Mouse (Mus musculus): Measurements from ENCODE around the gene Gpr84. TPM values are rescaled to one million over a fixed set of nuclear protein-coding genes. Genes with fewer than 3 reads are reported as not detected.

Gene Gpr84
- polyA plus RNA-seq, 1 experiment = 2.3 TPM

GRCm38 (mm10) chr15:103294649-103295048 lies 15.8 kb downstream of the Gpr84 start:
- no peak overlapping the region for H3K27ac ChIP-seq (ENCODE audit: control insufficient read depth, insufficient read depth, low read depth, low read length, poor library complexity)
- no peaks in the 10 kb centered on the region for H3K4me1 ChIP-seq (ENCODE audit: control insufficient read depth, insufficient read depth, low read length)
- H3K4me3 ChIP-seq (replicated peaks; ENCODE audit: control insufficient read depth, low read depth, low read length) = no peak overlapping the region
- TF ChIP-seq CTCF (IDR thresholded peaks at IDR 0.05; ENCODE audit: control insufficient read depth, insufficient read depth, low read length) (no peak), POLR2A (IDR thresholded peaks at IDR 0.05; ENCODE audit: borderline replicate concordance, control insufficient read depth, low read depth, low read length) (no peak)
- WGBS = 67% methylated on average over 2 of the region's 2 CpGs

GRCm38 (mm10) chr15:103293375-103293774 lies 17.0 kb downstream of the Gpr84 start:
- no peak overlapping the region for H3K27ac ChIP-seq (ENCODE audit: control insufficient read depth, insufficient read depth, low read depth, low read length, poor library complexity)
- WGBS = 92% methylated on average over 2 of the region's 2 CpGs
- H3K4me3 ChIP-seq (replicated peaks; ENCODE audit: control insufficient read depth, low read depth, low read length) = no peak overlapping the region
- no peaks in the 10 kb centered on the region for H3K4me1 ChIP-seq (ENCODE audit: control insufficient read depth, insufficient read depth, low read length)
- no peak for TF ChIP-seq POLR2A (IDR thresholded peaks at IDR 0.05; ENCODE audit: borderline replicate concordance, control insufficient read depth, low read depth, low read length)
- TF ChIP-seq CTCF (IDR thresholded peaks at IDR 0.05; ENCODE audit: control insufficient read depth, insufficient read depth, low read length) = no peak

GRCm38 (mm10) chr15:103292673-103293345 lies 17.6 kb downstream of the Gpr84 start:
- Histone ChIP-seq H3K4me1 (ENCODE audit: control insufficient read depth, insufficient read depth, low read length) (no peaks in the 10 kb centered on the region), H3K27ac (ENCODE audit: control insufficient read depth, insufficient read depth, low read depth, low read length, poor library complexity) (no peak overlapping the region), H3K4me3 (replicated peaks; ENCODE audit: control insufficient read depth, low read depth, low read length) (no peak overlapping the region)
- TF ChIP-seq CTCF (IDR thresholded peaks at IDR 0.05; ENCODE audit: control insufficient read depth, insufficient read depth, low read length) = no peak
- 70% methylated on average over 4 of the region's 4 CpGs for WGBS

- H3K4me3 ChIP-seq (replicated peaks; ENCODE audit: control insufficient read depth, low read depth, low read length) = no peak overlapping the region
- TF ChIP-seq POLR2A (IDR thresholded peaks at IDR 0.05; ENCODE audit: borderline replicate concordance, control insufficient read depth, low read depth, low read length) = no peak
- no peak for TF ChIP-seq CTCF (IDR thresholded peaks at IDR 0.05; ENCODE audit: control insufficient read depth, insufficient read depth, low read length)
- 92% methylated on average over 9 of the region's 9 CpGs for WGBS
- H3K4me1 ChIP-seq (ENCODE audit: control insufficient read depth, insufficient read depth, low read length) = no peaks in the 10 kb centered on the region
- H3K27ac ChIP-seq (ENCODE audit: control insufficient read depth, insufficient read depth, low read depth, low read length, poor library complexity) = no peak overlapping the region
Observed at GRCm38 (mm10) chr15:103290843-103291242, 19.6 kb downstream of the Gpr84 start.

GRCm38 (mm10) chr15:103290417-103290816 lies 20.0 kb downstream of the Gpr84 start:
- no peak overlapping the region for H3K4me3 ChIP-seq (replicated peaks; ENCODE audit: control insufficient read depth, low read depth, low read length)
- TF ChIP-seq POLR2A (IDR thresholded peaks at IDR 0.05; ENCODE audit: borderline replicate concordance, control insufficient read depth, low read depth, low read length) (no peak), CTCF (IDR thresholded peaks at IDR 0.05; ENCODE audit: control insufficient read depth, insufficient read depth, low read length) (no peak)
- 78% methylated on average over 6 of the region's 6 CpGs for WGBS
- H3K27ac ChIP-seq (ENCODE audit: control insufficient read depth, insufficient read depth, low read depth, low read length, poor library complexity) = no peak overlapping the region
- no peaks in the 10 kb centered on the region for H3K4me1 ChIP-seq (ENCODE audit: control insufficient read depth, insufficient read depth, low read length)

- Histone ChIP-seq H3K4me3 (replicated peaks; ENCODE audit: control insufficient read depth, low read depth, low read length) (no peak overlapping the region), H3K27ac (ENCODE audit: control insufficient read depth, insufficient read depth, low read depth, low read length, poor library complexity) (no peak overlapping the region), H3K4me1 (ENCODE audit: control insufficient read depth, insufficient read depth, low read length) (no peaks in the 10 kb centered on the region)
- TF ChIP-seq POLR2A (IDR thresholded peaks at IDR 0.05; ENCODE audit: borderline replicate concordance, control insufficient read depth, low read depth, low read length) (no peak), CTCF (IDR thresholded peaks at IDR 0.05; ENCODE audit: control insufficient read depth, insufficient read depth, low read length) (no peak)
- WGBS = 87% methylated on average over 5 of the region's 5 CpGs
Observed at GRCm38 (mm10) chr15:103289600-103289999, 20.8 kb downstream of the Gpr84 start.

GRCm38 (mm10) chr15:103285778-103286417 lies 24.5 kb downstream of the Gpr84 start:
- H3K4me3 ChIP-seq (replicated peaks; ENCODE audit: control insufficient read depth, low read depth, low read length) = no peak overlapping the region
- H3K27ac ChIP-seq (ENCODE audit: control insufficient read depth, insufficient read depth, low read depth, low read length, poor library complexity) = no peak overlapping the region
- TF ChIP-seq CTCF (IDR thresholded peaks at IDR 0.05; ENCODE audit: control insufficient read depth, insufficient read depth, low read length) (no peak), POLR2A (IDR thresholded peaks at IDR 0.05; ENCODE audit: borderline replicate concordance, control insufficient read depth, low read depth, low read length) (no peak)
- no peaks in the 10 kb centered on the region; the same call in 1 of the 2 replicates for H3K4me1 ChIP-seq (ENCODE audit: control insufficient read depth, insufficient read depth, low read length)
- 16% methylated on average over 1 of the region's 1 CpGs for WGBS

- no peak for TF ChIP-seq CTCF (IDR thresholded peaks at IDR 0.05; ENCODE audit: control insufficient read depth, insufficient read depth, low read length)
- TF ChIP-seq POLR2A (IDR thresholded peaks at IDR 0.05; ENCODE audit: borderline replicate concordance, control insufficient read depth, low read depth, low read length) = no peak
- no peaks in the 10 kb centered on the region; the same call in 1 of the 2 replicates for H3K4me1 ChIP-seq (ENCODE audit: control insufficient read depth, insufficient read depth, low read length)
- no peak overlapping the region for H3K4me3 ChIP-seq (replicated peaks; ENCODE audit: control insufficient read depth, low read depth, low read length)
- no peak overlapping the region for H3K27ac ChIP-seq (ENCODE audit: control insufficient read depth, insufficient read depth, low read depth, low read length, poor library complexity)
- 51% methylated on average over 2 of the region's 2 CpGs for WGBS
Observed at GRCm38 (mm10) chr15:103284647-103285046, 25.8 kb downstream of the Gpr84 start.

All from bone marrow, adult 2 months (tissue).